Mouse (Mus musculus) heart, postnatal 25 days (tissue): Measurements from ENCODE around the gene Nipsnap3b. TPM values are rescaled to one million over a fixed set of nuclear protein-coding genes. Genes with fewer than 3 reads are reported as not detected.

Experiments
- DNase-seq: peaks from one replicate; pipeline ENCODE4 v3.0.0; 2022; ENCODE audit warnings: low spot score
- intact Hi-C: fragments of 180-260 bp; cut with DNase I; formaldehyde crosslinking; loops from one replicate; pipeline ENCODE4 v1.15.1; 2025
- total RNA-seq, 2 experiments: library from RNA; stranded (reverse); gene quantifications; 2 replicates each; pipeline ENCODE4 v1.2.3; 2021

Gene Nipsnap3b
- 1 to 10 TPM; 4.0 to 4.1 TPM for total RNA-seq

DNA sequence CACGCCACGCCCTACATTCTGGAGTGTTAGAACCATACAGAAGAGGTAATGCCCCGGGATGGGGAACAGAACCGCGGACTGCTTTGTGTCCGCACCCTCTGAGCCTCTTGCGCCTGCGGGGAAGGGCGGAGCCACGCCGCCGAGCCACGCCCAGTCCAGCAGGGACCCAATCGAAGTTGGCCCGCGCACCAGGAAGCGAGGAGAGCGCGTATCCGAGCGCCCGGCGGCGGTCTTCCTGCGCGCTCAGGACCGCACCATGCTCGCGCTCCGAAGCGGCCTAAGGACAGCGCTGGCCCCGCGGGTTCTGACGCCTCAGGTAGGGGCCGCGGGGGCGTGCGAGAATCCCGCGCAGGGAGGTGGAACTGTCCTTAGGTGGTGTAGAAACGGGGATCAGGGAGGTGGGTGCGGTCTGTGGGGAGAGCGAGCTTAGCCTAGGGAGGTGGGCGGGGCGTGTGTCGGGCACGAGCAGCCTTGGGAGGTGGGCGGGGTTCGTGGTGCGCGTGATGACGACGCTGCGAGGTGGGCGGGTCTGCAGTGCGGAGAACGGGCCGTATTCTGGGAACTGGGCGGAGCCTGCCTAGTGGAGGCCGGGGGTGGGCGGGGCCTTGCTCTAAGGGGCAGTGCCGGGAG lies at the start of gene Nipsnap3b:
Nipsnap3b (plus strand) TSS at position 149 of the 630 bp plus-strand sequence.
- intact Hi-C loops: loop anchor here (2.0 kb wide), 1 partner anchor 573 kb away; the partner anchor contains the start of gene Smc2
- peak; percentile 90 for DNase-seq

DNA sequence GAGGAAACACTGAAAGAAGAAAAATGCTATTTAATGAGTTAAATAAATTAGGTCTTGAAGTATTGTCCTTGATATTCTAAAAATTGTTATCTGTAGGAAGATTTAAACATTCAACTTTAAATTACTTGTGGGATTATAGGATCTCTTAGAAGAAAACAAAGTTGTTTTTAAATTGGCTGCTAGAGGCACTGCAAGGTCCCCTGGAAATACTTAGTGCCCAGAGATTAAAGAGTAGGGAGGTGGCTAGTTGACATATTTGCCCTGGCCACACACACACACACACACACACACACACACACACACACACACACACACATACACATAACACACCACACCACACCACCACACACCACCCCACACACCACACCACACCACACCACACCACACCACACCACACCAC lies 47.4 kb upstream of the Nipsnap3b start, which contains the start of gene Olfr270:
Olfr270 (plus strand) TSS at position 301 of the 400 bp plus-strand sequence.
- intact Hi-C loops: no loop called here
- no peak for DNase-seq

DNA sequence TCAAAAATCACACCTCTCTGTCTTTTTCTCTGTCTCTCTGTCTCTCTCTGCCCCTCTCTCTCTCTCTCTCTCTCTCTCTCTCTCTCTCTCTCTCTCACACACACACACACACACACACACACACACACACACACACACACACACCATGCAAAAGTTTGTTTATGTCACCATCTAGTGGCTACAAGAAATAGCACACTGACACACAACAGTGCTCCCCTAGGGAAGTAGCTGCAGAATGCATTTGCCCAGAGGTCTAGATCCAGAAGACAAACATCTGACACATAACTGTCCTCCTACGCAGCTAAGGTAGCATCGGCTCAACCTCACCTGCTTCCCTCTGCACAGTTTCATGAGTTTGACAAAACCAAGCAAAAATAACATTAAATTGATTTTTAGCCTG lies 26.5 kb upstream of the Nipsnap3b start:
- intact Hi-C loops: no loop called here
- no peak for DNase-seq

DNA sequence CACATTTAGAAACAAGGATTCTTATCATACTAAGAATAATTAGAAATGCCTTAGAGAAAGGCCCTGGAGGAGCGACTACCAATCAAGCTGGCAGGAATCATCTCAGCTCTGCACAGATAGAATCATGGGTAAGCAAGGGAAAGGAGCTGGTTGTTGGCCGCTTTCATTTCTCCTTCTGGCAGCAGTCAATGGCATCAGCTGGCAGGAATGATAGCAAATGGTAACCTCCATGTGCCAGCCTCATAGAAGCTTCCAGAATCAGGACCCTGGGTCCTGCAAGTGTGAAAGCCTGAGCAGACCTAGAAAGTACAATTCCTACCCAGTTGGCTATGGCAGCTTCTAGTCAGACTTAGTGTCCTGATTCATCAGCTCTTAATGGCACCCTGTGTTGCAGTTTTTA lies 25.4 kb upstream of the Nipsnap3b start:
- intact Hi-C loops: no loop called here
- no peak for DNase-seq

DNA sequence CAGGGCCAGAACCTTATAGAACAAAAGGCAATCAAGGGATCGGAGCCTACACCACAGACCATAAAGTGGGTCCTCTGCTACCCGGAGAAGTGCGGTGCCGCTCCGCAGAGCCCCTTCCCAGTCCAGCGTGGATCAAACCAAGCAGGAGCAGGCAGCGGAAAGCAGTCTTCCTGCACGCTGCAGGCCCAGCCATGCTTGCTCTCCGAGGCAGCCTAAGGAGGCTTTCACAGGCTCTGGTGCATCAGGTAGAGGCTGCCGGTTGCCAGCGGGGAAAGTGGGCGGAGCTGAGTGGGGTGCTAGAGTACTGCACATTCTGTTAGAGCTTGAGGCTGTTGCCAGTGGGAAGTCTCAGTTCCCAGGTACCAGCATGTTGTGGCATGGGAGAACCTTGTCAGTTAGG lies 22.4 kb upstream of the Nipsnap3b start, which contains the start of gene Nipsnap3a:
Nipsnap3a (plus strand) TSS at position 25 of the 400 bp plus-strand sequence.
- intact Hi-C loops: no loop called here
- no peak for DNase-seq

DNA sequence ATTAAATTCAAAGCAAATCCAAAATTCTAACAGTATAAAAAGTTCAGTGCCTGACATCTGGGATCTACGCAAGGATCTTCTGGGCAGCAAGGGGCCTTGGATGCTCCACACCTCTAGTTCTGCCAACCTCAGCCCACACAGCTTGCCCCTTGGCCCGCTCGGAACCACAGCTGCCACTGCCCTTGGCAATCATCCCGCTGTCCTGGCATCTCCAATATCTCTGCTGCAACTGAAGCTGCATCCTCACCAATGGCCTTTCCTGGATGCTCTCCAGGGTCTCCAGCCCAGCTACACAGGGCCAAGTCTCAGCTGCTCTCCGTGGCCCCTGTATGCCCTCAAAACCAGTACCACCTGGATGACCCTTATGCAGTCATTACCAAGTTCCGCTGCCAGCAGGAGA lies 12.2 kb upstream of the Nipsnap3b start:
- intact Hi-C loops: no loop called here
- no peak for DNase-seq

DNA sequence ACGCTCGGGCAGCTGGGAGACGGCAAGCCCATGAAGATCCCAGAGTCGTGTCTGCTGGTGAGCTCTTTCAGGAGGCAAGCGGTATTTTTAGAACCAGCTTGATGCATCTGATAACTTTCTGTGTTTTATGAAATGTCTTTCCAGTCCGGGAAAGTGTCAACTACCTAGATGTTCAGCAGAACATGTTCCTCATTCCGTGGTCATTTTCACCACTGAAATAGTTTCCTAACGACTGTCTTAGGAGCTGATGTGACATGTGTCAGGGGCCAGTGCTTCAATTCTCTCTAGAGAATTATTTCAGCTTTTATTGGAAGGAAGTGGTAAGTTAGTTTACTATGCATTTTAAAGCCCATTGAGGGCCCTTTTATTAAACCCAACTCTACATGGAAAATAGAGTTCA lies 11.5 kb upstream of the Nipsnap3b start:
- DNase-seq: no peak
- intact Hi-C loops: no loop called here

DNA sequence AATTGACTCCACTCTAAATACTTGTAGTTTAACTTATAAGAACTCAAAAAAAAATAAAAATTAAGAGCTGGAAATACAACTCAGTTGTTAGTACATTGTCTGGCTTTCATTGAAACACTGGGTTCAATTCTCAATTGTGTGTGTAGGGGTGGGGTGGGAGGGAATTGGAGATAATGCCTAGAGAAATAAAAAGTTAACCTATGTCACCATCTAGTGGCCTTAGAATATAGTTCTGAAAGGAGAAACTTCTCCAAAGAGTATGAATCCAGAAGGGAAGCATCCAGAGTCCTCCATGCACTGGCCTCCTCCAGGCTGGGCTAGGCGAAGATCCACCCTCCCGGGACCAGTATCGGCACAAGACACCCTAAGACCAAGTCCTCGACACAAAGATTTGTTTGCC lies 2.5 kb upstream of the Nipsnap3b start:
- DNase-seq: no peak
- intact Hi-C loops: no loop called here

DNA sequence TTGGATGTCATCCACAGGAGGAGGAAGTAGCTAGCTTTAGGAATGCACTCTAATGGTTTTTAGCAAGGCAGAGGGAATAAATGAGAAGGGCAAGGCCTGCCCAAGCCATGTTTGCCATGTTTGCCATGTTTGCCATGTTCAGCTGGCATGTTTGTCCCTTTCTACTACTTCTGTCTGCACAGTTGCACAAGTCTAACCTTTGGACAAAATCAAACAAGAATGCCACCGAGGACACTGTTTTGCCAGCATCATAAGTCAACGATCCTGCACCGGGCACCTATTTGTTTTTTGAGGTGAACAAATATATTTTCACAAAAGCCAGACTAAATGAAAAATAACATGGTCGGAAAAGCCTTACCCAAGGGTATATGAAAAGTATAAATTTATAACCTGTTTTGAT lies 1.8 kb upstream of the Nipsnap3b start:
- intact Hi-C loops: loop anchor here (2.0 kb wide), 1 partner anchor 571 kb away; the partner anchor contains the start of gene Smc2
- no peak for DNase-seq

DNA sequence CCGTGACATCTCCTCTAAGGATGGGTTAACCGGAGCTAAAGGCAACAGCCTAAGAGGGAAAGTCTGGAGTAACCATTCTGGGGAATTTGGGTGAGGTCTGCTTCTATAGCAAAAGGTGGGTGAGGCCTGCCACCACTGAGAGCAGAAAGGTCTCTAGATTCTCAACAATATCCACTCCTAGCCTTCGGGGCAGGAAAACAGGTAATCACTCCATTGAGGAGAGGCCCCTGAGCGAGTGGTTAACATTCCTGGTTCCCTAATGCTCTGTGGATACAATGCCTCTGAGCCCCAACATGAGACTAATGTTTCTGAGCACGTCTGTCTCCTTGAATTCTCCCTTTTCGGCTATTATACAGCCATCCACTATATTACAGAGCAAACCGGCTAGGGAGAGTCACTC lies 2.7 kb downstream of the Nipsnap3b start:
- DNase-seq: no peak
- intact Hi-C loops: no loop called here

DNA sequence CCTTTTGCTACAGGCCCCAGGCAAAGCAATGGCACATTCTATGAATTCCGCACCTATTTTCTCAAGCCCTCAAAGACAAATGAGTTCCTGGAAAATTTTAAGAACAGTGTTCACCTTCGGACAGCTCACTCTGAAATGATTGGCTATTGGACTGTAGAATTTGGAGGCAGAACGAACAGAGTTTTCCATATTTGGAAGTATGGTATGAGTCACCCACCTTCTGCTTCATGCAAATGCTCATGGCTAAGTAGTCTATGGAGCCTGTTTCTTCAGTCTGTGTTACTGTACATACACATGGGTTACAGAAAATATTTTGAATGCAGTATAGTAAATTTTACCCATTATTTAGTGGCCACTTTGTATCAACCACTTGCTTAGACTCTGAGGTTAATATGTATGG lies 3.3 kb downstream of the Nipsnap3b start:
- DNase-seq: no peak
- intact Hi-C loops: no loop called here

DNA sequence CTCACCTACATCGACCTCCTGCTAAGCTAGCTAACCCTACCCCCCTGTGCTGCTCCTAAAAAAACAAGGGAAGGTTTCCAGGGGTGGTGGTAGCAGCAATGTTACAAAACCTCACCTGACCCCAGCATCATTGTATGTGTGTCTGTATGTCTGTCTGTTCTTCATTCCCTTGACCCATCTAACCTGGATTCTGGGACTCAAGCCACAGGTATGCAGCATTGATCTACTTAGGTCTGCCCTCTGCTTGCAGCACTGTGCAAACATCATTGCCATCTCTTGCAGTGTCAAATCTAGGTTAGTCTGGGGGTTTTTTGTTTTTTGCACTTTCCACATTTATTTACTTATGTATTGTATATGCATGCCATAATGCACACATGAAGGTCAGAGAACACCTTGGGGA lies 6.7 kb downstream of the Nipsnap3b start:
- DNase-seq: no peak
- intact Hi-C loops: no loop called here

DNA sequence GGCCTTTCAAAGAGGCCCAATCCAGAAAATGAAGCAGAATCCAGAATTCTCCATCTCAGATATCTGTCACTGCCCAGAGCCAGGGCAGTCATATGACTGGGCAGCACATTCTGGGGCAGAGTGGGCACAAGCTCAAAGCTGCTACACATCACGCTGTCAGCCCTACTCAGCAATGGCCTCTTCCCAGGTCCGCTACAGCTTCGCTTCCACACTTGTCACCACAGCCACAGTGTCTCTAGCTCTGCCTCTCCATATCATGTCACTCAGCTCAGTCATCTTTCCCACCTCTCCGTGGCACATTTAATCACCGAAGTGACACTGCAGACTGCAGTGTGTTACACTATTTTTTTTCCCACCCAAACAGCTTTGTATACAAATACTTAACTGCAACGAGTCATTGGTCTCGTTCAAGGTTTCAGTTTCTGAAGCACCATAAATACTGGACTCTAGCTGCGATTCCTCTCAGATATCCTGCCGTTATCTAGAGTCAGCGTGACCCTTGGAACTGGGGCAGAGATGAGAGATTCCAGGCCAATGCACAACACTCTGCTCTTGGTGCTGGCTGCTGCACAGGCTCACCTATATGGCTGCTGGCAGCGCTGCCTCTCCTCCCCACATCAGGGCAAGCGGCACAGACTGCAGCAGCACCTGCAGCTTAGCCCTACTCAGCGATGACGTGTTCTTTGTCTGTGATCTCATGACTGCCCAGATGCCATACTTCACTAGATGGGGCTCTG lies 11.7 kb downstream of the Nipsnap3b start:
- intact Hi-C loops: no loop called here

DNA sequence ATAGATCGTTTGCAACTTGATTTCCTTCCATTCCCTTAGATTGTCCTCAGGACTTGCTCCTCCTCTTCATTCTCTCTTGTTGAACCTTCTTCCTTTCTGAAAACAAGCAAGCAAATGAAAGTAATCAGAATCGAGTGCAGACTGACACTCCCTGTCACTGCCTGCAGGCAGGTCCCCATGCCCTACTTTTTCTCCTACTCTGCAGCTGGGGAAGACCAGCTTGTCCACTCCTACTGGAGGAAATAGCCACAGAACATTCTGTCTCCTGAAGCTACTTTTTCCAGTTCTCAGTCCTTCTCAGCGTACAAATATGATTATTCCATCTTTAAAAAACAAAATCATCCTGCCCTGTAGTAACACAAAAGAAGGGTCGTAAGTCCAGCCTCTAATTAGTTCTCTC lies 12.7 kb downstream of the Nipsnap3b start:
- DNase-seq: no peak
- intact Hi-C loops: no loop called here

More for the DNA sequence above, 11.7 kb downstream of the Nipsnap3b start:
- no peak for DNase-seq

DNA sequence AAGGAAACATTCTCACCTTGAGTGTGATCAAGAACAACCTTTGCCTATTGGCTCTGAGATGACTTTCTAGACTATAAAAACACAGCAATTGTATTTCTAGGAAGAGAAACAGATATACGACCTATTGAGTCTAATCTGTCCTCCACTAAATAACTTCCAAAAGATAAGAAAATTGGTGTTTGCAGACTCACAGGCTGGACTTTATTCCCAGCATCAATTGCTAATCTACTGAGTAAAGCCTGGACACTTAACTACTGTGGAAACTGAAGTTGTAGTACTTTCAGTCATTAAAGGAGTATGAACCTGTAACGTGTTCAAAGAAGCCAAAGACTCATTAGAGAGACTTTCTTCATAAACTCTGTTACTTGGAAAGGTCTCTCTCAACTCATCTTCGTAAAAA lies 16.1 kb downstream of the Nipsnap3b start:
- intact Hi-C loops: no loop called here
- DNase-seq: no peak

DNA sequence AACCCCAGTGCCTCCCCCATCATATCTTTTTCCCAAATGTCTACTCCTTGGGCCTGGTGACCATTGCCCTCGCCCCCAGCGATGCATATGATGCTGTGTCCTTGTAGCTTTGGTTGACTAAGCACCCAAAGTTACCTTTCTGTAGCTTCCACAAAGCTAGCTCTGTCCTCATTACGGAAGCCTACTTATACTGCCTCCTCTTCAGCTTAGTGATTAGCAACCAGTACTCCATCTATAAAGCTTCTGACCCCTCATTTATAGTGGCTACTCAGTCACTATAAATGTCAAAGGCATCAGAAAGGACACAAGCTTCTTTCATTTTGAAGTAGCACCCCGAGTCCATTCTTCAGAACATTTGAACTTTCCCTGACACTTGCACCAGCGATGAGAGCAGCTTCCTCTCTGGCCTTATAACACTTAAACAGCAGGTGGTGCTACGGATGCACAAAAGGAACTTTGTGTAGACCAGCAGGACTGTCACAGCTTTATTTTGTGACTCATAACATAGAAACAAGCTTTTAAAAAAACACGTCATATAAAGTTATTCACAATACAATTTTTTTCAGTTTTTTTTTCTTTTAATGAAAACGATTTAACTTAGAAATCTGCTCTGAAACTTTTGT lies 18.8 kb downstream of the Nipsnap3b start:
- DNase-seq: no peak
- intact Hi-C loops: loop anchor here (5.0 kb wide), 1 partner anchor 327 kb away; no protein-coding TSS in a partner anchor

DNA sequence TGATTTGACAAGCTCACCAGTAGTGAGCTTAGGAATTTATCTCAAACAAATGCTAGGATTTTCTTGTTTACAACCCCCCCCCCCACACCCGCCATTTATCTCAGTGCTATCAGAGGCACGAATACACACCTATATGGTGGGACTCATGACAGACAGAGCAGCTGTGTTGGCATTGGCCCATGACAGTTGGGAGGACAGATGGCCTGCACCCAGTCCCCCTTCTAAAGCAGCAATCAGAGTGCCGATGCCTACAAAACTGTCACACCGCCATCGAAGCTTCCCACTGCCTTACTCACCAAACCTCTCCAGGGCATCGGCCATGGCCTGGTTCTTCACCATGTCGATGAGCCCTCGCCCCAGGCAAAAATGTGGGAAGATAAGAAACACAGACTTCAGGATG lies 32.1 kb downstream of the Nipsnap3b start:
- no peak for DNase-seq
- intact Hi-C loops: no loop called here

DNA sequence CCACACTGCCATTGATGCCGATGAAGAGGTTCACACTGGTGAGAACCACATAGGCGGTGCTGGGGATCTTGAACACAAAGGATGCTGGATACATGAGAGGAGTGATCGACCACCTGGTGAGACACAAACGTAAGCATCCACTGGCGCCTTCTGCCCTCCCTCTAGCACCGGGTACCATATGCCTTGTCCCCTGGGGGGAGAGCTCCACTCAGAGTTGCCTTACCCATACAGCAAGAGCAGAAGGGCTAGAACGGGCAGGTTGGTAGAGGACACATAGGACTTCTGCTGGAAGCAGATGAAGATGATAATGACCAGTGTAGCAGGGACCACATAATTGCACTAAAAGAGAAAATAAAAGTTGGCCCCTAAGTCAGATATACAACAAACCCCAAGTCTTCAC lies 34.1 kb downstream of the Nipsnap3b start:
- intact Hi-C loops: no loop called here

DNA sequence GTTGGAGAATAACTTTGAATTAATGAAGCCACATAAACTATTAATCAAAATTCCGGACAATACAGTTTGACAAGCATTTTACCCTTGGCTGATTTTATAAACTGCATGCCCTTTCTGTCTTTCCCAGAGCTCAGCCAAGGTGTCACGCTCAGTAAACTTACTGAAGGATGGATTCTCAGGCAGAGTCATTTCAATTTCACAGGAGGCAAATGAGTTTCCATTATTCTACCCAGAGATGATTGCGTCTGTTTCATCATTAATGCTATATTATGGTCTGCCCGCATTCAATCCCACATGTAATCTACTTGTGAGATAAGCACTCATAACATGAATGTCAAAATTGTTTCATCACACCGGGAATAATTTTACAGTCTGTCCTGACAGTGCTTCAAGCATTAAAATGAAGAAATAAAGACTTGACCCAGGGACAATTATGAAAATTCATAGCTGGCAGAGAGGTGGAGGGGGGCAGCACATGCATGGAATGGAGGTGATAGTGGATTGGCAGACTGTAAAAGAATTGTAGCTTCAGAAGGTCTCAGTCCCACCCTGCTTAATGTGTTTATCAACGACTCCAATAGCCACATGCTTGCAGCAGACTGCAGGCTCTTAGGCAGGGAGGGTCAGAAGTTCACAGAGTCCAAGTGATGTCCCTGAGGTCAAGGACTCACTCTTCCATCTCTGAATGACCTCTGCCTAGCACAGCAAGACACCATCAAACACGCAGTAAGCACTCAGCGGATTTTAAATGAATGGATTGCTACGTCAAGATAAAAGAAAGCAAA lies 34.8 kb downstream of the Nipsnap3b start:
- DNase-seq: no peak
- intact Hi-C loops: no loop called here

More for the DNA sequence above, 34.1 kb downstream of the Nipsnap3b start:
- DNase-seq: no peak
